Mouse (Mus musculus) adrenal gland, adult 10 weeks (tissue): ENCODE data around the gene Pdlim3. TPM values are rescaled to one million over a fixed set of nuclear protein-coding genes. Genes with fewer than 3 reads are reported as not detected.

Source experiments
- polyA plus RNA-seq: library from polyadenylated mRNA; stranded (reverse); fragments of 350-450 nt; fragmentation: Illumina TruSeq; extraction: RNeasy Lipid Tissue Mini Kit (QIAGEN cat#74804); gene quantifications from one replicate; pipeline ENCODE4 v1.2.3, GENCODE M21; 2014; ENCODE audit warnings: low read depth, low replicate concordance

The Pdlim3 gene
- polyA plus RNA-seq = 3.6 TPM

DNA sequence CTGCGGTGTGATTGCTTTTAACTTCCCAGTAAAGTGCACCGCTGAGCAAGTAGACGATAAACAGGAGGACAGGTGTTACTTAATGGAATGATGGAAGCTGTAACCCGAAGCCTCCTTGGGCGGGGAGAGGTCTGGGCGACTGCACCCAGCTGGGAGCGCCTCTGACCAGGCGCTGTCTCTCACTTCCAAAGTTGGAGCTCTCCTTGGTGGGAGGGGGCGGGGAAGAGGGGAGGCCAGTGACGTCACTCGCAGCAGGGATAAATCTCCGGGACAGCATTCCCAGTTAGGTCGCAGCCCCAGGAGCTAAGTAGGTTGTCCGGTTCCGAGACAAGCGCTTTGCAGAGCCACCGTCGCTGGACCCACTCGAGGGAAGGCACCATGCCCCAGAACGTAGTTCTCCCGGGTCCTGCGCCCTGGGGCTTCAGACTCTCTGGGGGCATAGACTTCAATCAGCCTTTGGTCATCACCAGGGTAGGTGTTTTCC lies at the start of gene Pdlim3:
Gene Pdlim3, plus strand, starts transcription at position 260 of the 484 bp plus-strand sequence.

DNA sequence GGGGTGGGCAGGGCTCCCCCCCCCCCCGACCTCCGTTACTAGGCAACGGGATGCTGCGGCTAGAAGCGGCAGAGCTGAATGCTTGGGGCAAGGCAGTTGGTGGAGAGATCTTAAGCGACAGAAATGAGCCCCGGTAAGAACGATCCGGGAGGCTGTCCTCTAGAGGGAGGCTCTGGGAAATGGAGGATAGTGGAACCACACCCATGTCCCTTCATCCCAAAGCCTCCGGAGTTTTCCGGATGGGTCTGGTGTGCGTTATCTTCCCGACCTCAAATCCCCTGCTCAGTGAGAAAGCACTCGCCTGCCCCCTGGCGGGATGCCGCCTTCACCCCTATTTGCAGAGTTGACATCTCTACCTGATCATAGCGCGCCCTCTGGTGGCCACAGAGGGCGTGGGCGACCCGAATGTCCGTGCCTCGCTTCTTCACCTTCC lies 49.3 kb downstream of the Pdlim3 start, which contains the start of gene Ccdc110:
Gene Ccdc110, plus strand, starts transcription at position 38 of the 433 bp plus-strand sequence.

Other genes starting within 250 kb of the Pdlim3 start
- not detected for gene Ccdc110, start 49.2 kb downstream of the Pdlim3 start, polyA plus RNA-seq
- gene 1700029J07Rik, start 89.8 kb downstream of the Pdlim3 start, polyA plus RNA-seq = 7.4 TPM
- 150 TPM for gene Ufsp2, start 90.1 kb downstream of the Pdlim3 start, polyA plus RNA-seq
- 0.99 TPM for gene Lrp2bp, start 113.8 kb downstream of the Pdlim3 start, polyA plus RNA-seq
- 0.82 TPM for gene Ankrd37, start 120.2 kb downstream of the Pdlim3 start, polyA plus RNA-seq